Mouse (Mus musculus) midbrain, embryonic 16.5 days (tissue): ENCODE measurements at regions not wholly inside any gene's neighbourhood (a gene's known extent, or its start where the extent isn't known, plus 50 kb on each side); places are given as distances from the start of the nearest gene placed in this dataset.

Experiments
- ATAC-seq: fragments of 200-750 bp; cut with Nextera tagmentation; 2 replicates; pipeline ENCODE4 v1.8.0; 2017; ENCODE audit warnings: moderate TSS enrichment
- H3K27ac ChIP-seq: fragments of 300-500 bp; sonication (generic); 2 replicates; pipeline ENCODE4 v1.5.1; 2014; ENCODE audit warnings: mild to moderate bottlenecking, low read length, mixed read lengths
- H3K27me3 ChIP-seq: fragments of 300-500 bp; sonication (generic); 2 replicates; pipeline ENCODE4 v1.6.1; 2014; ENCODE audit warnings: low read depth, low read length, mixed read lengths; ENCODE audit not compliant: control insufficient read depth, insufficient read depth
- H3K36me3 ChIP-seq: fragments of 300-500 bp; sonication (generic); 2 replicates; pipeline ENCODE4 v1.6.1; 2014; ENCODE audit warnings: mild to moderate bottlenecking, low read length, moderate library complexity, mixed read lengths; ENCODE audit not compliant: control insufficient read depth, insufficient read depth
- H3K4me1 ChIP-seq: fragments of 300-500 bp; sonication (generic); 2 replicates; pipeline ENCODE4 v1.6.1; 2014; ENCODE audit warnings: mild to moderate bottlenecking, low read length, mixed read lengths; ENCODE audit not compliant: control insufficient read depth, insufficient read depth
- H3K4me2 ChIP-seq: fragments of 300-500 bp; sonication (generic); 2 replicates; pipeline ENCODE4 v1.6.1; 2014; ENCODE audit warnings: mild to moderate bottlenecking, low read length, mixed read lengths
- H3K4me3 ChIP-seq: fragments of 300-500 bp; sonication (generic); 2 replicates; pipeline ENCODE4 v1.5.1; 2014; ENCODE audit warnings: low read depth, mild to moderate bottlenecking, low read length, moderate library complexity, mixed read lengths
- H3K9ac ChIP-seq: fragments of 300-500 bp; sonication (generic); 2 replicates; pipeline ENCODE4 v1.6.1; 2014; ENCODE audit warnings: low read depth, low read length, mixed read lengths
- H3K9me3 ChIP-seq: fragments of 300-500 bp; sonication (generic); replicated peaks from 2 replicates; pipeline ENCODE4 v1.6.1; 2014; ENCODE audit warnings: mild to moderate bottlenecking, low read length, mixed read lengths; ENCODE audit not compliant: control insufficient read depth, poor library complexity, severe bottlenecking
- WGBS: fragments of 180-500 bp; shearing (Covaris S2); extraction: QIAGEN DNeasy Blood & Tissue Kit; methylation state at CpG from one replicate; pipeline ENCODE4 v1.1.7; 2014; 5-methylcytosine and 5-hydroxymethylcytosine counted together

- 88% methylated on average over 4 of the region's 4 CpGs for WGBS
- Histone ChIP-seq H3K4me2 (no peak overlapping the region), H3K36me3 (no peaks in the 10 kb centered on the region), H3K4me1 (no peaks in the 10 kb centered on the region), H3K4me3 (no peak overlapping the region), H3K27me3 (no peaks in the 10 kb centered on the region), H3K27ac (no peak overlapping the region), H3K9ac (no peak overlapping the region), H3K9me3 (no peaks in the 10 kb centered on the region)
- ATAC-seq = no peak
Measured at GRCm38 (mm10) chr10:72581311-72581710, 73.3 kb upstream of the Zwint start.

GRCm38 (mm10) chr10:72588561-72588960, 66.1 kb upstream of the Zwint start:
- 90% methylated on average over 4 of the region's 4 CpGs for WGBS
- no peak for ATAC-seq

DNA sequence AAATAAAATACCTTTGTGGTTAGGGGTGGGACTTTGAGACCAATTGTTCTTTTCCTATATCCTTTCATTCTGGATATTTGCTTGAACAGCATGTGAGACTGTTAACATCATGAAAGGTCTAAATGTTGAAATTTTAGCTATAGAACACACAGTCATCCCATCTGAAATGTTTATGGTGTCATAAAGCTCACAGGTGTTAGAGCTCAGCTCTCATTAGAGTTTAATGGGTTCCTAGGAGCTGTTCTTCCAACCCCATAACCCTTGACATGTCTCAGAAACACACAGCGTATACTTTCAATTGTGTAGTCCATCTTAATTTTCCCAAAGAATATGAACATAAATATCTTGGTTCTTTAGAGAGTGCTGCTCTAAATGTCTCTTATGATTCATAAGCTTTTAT, 61.6 kb upstream of the Zwint start:
- H3K9me3 ChIP-seq = no peaks in the 10 kb centered on the region
- no peak overlapping the region for H3K4me2 ChIP-seq
- H3K27ac ChIP-seq = no peak overlapping the region
- 94% methylated on average over 1 of the region's 1 CpGs for WGBS
- no peak for ATAC-seq
- H3K9ac ChIP-seq = no peak overlapping the region
- no peaks in the 10 kb centered on the region for H3K4me1 ChIP-seq
- H3K36me3 ChIP-seq = no peaks in the 10 kb centered on the region
- no peaks in the 10 kb centered on the region for H3K27me3 ChIP-seq
- no peak overlapping the region for H3K4me3 ChIP-seq

More at GRCm38 (mm10) chr10:72588561-72588960, 66.1 kb upstream of the Zwint start:
- no peaks in the 10 kb centered on the region for H3K27me3 ChIP-seq
- H3K4me1 ChIP-seq = no peaks in the 10 kb centered on the region
- no peak overlapping the region for H3K27ac ChIP-seq
- H3K4me2 ChIP-seq = no peak overlapping the region
- H3K4me3 ChIP-seq = no peak overlapping the region
- H3K36me3 ChIP-seq = no peaks in the 10 kb centered on the region
- H3K9ac ChIP-seq = no peak overlapping the region
- no peaks in the 10 kb centered on the region for H3K9me3 ChIP-seq
